Mouse (Mus musculus) spleen, adult 2 months (tissue): ENCODE data around the gene Krtap2-4.
"Not testable (repeated sequence)": the region's sequence is repeated elsewhere in the genome, so short reads cannot be mapped to it uniquely, and the experiment has no call there.

Source experiments
- CTCF ChIP-seq: fragments of 200-500 bp; IDR thresholded peaks from 2 replicates; pipeline ENCODE4 v1.5.1; 2011; ENCODE audit warnings: mild to moderate bottlenecking, inconsistent platforms; ENCODE audit not compliant: insufficient read depth, insufficient read length, insufficient replicate concordance; ENCODE audit errors: extremely low read depth
- POLR2A ChIP-seq: fragments of 200-500 bp; IDR thresholded peaks from 2 replicates; pipeline ENCODE4 v1.6.1; 2011; ENCODE audit warnings: low read depth, low read length, inconsistent platforms

DNA sequence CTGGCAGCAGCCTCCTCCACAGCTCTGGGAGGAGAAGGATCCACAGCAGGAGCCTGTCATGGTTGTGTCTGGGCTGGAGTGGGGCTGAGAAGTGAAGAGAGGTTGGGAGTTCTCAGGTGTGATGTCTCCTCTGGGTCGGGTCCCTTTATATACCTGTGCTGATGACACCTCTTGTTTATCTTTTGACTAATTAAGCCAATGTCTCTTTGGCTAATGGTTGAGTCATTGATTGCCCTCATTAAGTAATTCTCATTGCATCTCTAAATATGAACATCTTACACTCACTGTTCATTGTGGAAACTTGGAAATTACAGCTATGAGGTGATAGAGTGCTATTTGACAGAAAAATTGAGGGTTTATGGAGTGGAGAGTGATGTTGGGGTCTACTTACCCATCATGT is 11.4 kb downstream of the Krtap2-4 start, which contains the start of gene Gm11938:
- not testable (repeated sequence) for TF ChIP-seq CTCF, POLR2A
